Mouse (Mus musculus): ENCODE measurements at regions not wholly inside any gene's neighbourhood (a gene's known extent, or its start where the extent isn't known, plus 50 kb on each side); places are given as distances from the start of the nearest gene placed in this dataset.

- TF ChIP-seq FOSL1 (IDR thresholded peaks at IDR 0.05; ENCODE audit: insufficient read depth, low read length, poor library complexity, severe bottlenecking) (no peak), CTCF (IDR thresholded peaks at IDR 0.05; ENCODE audit: control insufficient read depth, insufficient read depth, insufficient read length) (no peak), USF1 (IDR thresholded peaks at IDR 0.05; ENCODE audit: low read depth) (no peak), MYOG (IDR thresholded peaks at IDR 0.05; ENCODE audit: control insufficient read depth, extremely low read depth, insufficient read length) (no peak), MYOD1 (IDR thresholded peaks at IDR 0.05; ENCODE audit: control insufficient read depth, insufficient read length, low read depth) (no peak), MAX (IDR thresholded peaks at IDR 0.05) (no peak)
Observed at GRCm38 (mm10) chr1:169313241-169313640, 218.0 kb downstream of the Nuf2 start.
